Mouse (Mus musculus) layer of hippocampus, postnatal 10 days (tissue): ENCODE measurements at regions not wholly inside any gene's neighbourhood (a gene's known extent, or its start where the extent isn't known, plus 50 kb on each side); places are given as distances from the start of the nearest gene placed in this dataset.

ENCODE experiments used
- DNase-seq, 2 experiments: peaks; one replicate each; pipeline ENCODE4 v3.0.0; 2021; ENCODE audit warnings: low spot score in 2 of 2

DNA sequence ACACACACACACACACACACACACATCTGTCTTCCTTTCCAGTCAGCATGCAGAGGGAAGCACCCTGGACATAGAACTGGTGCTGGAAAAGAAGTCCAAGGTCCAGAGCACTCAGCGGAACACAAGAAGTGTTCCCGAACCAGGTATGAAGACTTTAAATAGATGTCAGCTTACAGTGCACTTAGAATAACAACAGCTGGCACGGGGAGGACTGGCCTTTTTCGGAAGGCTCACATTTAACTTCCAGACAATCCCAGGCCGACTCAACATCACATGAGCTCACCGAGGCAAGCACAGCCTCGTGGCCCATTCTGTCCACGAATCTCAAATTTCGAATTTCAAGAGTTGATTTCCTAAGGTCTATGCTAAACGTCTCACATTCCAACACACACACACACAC, 70.9 kb upstream of the Slc25a33 start:
- no peak for DNase-seq

DNA sequence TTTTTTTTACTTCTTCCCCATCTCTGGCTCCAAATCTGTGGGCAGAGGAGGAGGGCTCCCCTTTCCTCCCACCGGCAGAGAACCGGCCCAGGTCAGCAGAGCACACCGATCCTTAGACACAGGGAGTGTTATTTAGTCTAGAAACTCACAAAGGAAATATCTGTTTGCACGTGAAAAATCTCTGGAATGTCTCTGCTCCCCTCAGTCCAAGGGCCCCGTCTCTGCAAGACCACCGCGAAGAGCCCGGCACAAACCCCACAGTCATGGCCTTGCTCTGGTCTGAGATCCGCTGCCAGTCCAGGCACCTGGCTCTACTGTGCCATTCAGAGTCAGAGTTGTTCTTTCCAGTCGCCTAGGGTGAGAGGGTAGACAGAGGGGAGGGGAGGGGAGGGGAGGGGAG, 69.7 kb upstream of the Slc25a33 start:
- DNase-seq, result no peak

DNA sequence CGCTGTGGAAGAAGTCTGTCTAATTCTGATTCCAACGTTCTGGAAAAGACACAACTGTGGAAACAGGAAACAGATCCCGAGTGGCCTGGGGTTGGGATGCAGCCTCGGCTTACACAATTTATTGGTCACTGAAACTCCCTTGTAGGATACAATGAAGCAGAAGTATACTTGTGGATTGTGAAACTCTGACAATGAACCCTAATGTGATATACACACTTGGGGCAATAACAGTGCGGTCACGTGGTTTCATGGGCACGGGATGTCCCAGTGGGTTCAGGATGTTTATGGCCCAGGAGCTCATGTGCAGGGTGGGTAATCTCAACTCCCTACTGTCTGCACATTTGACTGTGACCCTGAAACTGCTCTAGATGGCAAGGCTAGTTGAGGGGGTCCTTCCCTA, 68.8 kb upstream of the Slc25a33 start:
- no peak for DNase-seq

DNA sequence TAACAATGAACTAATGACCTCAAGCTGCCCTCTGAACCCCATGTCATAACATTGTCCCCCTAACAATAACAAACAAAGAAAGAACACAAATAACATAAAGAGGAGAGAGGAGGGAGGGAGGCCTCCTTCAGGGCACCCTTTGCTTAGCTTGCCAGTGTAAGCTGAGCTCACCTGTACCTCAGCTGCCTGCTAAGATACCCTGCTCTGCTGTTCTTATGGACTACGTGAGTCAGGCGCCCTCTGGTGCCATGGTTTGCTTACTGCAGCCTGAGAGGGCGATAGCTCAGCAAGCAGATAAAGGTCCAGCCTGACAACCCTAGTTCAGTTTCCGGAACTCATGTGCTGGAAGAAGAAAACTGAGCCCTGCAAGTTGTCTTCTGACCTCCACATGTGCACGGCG, 67.8 kb upstream of the Slc25a33 start:
- DNase-seq, result peak; percentile 56 to 69

DNA sequence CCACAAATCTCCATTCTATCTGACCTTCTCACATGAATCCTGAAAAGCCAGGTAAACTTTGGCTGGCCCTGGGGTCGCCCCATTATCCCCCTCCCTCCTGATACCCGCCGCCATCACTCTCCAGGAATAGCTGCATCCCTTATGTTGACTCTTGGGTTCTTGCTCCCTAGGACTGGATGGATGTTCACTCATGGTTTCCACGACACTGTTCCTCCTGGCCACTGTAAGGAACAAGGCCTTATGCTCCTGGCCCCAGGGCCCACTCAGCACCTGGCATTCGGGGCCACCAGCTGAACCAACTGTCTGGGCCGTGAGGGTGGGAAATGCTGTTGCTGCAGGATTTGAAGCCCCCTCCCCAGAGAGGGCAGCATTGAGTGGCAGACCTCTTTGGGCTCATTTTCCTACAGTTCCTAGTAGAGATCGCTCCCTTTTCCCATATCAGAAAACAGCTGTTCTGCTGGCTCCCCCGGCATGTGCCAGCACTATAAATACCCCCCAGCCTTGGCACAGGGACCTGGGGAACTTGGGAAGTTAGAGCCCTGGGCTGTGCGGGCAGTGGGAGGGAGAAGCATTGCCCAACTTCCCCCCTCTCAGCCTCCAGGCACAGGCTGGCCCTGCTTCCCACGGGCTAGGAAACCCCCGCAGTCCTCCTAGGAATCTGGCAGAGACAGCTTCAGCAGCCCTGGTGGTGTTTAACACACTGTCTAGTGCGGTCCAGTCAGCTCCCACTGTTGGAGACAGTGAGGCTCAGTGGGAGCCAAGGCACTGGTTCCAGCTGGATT, 66.6 kb upstream of the Slc25a33 start:
- peak; percentile 60 to 65 for DNase-seq

DNA sequence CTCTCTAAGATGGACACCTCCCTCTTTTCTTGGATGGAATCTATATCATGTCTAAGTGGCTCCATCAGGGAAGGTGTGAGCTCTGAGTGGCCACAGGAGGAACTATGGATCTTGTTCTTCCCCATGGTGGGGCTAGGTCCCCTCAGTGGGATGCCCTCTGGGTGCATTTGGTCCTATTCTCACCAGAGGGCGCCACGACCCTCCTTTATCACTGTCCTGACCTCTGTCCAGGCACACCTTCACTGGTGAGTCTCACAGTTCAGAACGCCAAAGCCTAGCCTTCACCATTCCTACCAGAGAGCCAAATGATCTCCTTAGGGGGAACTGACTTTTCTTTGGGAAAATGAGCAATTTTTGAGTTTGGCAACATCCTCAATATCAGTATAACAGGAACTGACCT, 64.6 kb upstream of the Slc25a33 start:
- peak; percentile 41 to 52 for DNase-seq

DNA sequence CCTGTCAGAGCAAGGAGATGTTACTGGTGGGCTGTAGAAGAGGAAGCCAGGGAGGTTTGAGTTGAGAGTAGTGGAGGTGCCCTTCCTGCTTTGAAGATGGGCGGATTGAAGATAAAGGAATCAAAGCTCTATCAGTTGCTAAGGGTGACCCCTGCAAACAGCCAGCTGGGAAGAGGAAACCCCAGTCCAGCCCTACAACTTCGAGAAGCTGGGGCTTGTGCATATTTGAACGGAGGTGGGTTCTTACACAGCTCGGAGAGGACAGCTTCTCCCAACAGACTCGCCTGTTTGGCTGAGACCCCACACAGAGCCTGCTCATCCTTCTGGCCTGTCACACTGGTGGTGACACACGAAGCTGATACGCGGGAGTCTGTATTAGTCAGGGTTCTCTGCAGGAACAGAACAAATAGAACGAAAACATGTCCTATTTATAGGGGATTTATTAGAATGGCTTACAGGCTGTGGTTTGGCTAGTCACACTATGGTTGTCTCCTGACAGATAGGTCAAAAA, 60.6 kb upstream of the Slc25a33 start:
- DNase-seq, result peak in 1 of 2 experiments; percentile 28

DNA sequence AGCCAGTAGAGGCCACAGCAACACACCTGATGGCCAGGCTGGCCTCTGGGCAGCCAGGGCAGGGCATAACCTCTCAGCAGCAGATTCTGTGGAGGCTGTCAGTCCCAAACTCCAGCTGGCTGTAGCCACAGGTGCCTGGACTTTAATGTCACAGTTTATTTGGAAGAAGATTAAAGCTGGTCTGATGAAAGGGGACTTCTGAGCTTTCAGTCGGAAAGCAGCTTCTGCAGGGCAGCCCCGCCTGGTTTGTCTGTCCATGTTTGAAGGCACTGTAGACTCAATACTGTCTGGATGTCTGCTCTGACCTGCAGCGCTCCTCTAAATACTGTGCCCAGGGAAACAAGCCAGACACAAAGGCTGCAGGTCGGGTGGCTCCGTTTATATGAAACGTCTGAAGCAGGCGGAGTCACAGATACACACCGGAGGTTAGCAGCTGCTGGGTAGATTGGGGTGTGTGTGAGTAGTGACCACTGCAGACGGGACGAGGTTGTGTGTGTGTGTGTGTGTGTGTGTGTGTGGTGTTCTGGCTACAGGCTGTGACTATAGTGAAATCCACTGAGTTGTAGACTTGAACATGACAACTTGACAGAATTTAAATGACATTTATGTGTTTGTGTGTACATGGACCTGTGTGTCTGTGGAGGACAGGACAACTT, 58.5 kb upstream of the Slc25a33 start:
- DNase-seq, result no peak

DNA sequence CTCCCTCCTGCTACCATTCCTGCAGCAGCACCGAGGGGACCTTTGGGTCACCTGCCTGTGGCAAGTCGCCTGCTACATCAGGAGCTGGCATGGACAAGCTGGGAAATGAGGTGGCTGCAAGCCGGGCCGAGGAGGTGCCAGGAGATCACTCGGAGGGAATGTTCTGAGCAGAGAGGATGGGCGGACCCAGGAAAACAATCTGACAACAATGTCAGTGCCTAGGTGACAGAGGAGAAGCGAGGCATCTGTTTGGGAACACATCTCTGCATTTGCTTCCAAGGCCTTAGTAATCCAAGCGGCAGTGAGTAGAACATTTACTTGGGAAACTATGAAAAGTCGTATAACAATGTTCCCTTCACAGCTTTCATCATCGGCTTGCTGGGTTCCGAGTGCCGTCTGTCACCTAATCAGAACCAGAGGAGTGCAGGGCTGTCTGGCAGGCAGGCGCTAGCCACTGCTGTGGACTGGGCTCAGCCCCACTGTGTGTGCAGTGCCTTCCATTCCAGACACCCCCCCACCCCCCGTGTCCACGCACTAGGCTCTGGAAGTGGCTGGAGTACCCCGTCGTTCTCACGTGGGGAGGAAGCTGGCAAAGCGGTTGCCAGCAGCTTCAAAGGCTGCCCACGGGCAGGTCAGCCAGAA, 56.6 kb upstream of the Slc25a33 start:
- DNase-seq, result no peak

DNA sequence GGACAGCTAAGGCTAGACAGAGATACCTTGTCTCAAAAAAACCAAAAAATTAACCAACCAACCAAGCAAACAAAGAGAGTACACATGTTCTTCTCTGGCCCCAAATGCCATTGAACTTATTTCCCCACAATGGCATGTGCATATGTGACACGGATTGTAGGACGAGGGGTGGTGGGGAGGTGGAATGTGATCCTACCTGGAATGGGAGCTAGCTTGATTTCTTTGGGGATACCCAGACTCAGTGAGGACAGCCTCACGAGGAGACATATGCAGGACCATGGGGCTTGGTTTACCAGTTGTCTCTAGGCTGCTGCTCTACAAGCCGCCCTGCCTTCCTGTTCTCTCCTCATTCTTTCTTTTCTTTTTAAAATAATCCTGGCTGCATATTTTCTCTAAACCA, 55.9 kb upstream of the Slc25a33 start:
- DNase-seq, result no peak

DNA sequence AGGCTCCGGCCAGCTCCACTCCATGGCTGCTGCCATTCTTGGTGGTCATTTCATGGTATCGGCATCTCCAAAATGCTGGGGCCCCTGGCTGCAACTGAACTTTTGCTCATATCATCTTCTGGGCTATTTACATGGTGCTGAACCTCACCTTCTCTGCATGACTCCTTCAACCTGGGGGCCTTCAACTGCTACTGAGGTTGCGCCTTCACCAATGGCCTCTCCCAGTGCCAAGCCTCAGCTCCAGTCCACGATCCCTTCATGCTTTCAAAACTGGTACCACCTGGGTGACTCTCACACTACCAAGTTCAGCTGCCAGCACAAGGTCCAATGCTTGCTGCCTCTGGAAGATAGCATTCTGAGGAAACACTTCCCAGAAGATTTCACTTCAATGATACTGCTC, 53.7 kb upstream of the Slc25a33 start:
- DNase-seq, result no peak
